Mouse (Mus musculus): ENCODE results near the gene Cyp4f18. TPM values are rescaled to one million over a fixed set of nuclear protein-coding genes. Genes with fewer than 3 reads are reported as not detected.
A peak's percentile ranks its signal among the peaks of the same experiment; 100 is the strongest.

Cyp4f18 gene
- polyA plus RNA-seq, 1 experiment, result 6.8 TPM

- H3K4me1 ChIP-seq, result no peaks in the 10 kb centered on the region
- TF ChIP-seq FLI1 (IDR thresholded peaks at IDR 0.05; ENCODE audit: low read length) (no peak), GATA1 (IDR thresholded peaks at IDR 0.05; ENCODE audit: borderline replicate concordance, low read length) (no peak)
- H3K36me3 ChIP-seq (replicated peaks; ENCODE audit: low read length), result no peaks in the 10 kb centered on the region
- peaks cover 9% of the 10 kb centered on the region for H3K9me3 ChIP-seq
- no peak overlapping the region for H3K4me3 ChIP-seq (replicated peaks)
- H3K27me3 ChIP-seq (replicated peaks), result peaks cover under 1% of the 10 kb centered on the region
These were observed 1.2 kb downstream of the Cyp4f18 start for GRCm38 (mm10) chr8:72008134-72008641.

- no peaks in the 10 kb centered on the region for H3K36me3 ChIP-seq (replicated peaks; ENCODE audit: low read length)
- peaks cover 4% of the 10 kb centered on the region for H3K27me3 ChIP-seq (replicated peaks)
- H3K4me1 ChIP-seq, result peaks cover 4% of the 10 kb centered on the region; the same call in 1 of the 2 replicates
- TF ChIP-seq GATA1 (IDR thresholded peaks at IDR 0.05; ENCODE audit: borderline replicate concordance, low read length) (no peak), FLI1 (IDR thresholded peaks at IDR 0.05; ENCODE audit: low read length) (no peak)
- no peak overlapping the region for H3K4me3 ChIP-seq (replicated peaks)
- H3K9me3 ChIP-seq, result peaks cover 9% of the 10 kb centered on the region
These were observed 2.7 kb downstream of the Cyp4f18 start for GRCm38 (mm10) chr8:72006763-72007162.

- peaks cover 12% of the 10 kb centered on the region for H3K9me3 ChIP-seq
- H3K27me3 ChIP-seq (replicated peaks), result peaks cover 7% of the 10 kb centered on the region
- peaks cover 4% of the 10 kb centered on the region; the same call in 1 of the 2 replicates for H3K4me1 ChIP-seq
- H3K36me3 ChIP-seq (replicated peaks; ENCODE audit: low read length), result no peaks in the 10 kb centered on the region
- H3K4me3 ChIP-seq (replicated peaks), result no peak overlapping the region
- TF ChIP-seq GATA1 (IDR thresholded peaks at IDR 0.05; ENCODE audit: borderline replicate concordance, low read length), result no peak
- TF ChIP-seq FLI1 (IDR thresholded peaks at IDR 0.05; ENCODE audit: low read length), result no peak
These were observed 3.5 kb downstream of the Cyp4f18 start for GRCm38 (mm10) chr8:72005912-72006311.

- Histone ChIP-seq H3K36me3 (replicated peaks; ENCODE audit: low read length) (no peaks in the 10 kb centered on the region), H3K9me3 (peaks cover 30% of the 10 kb centered on the region), H3K4me1 (peaks cover 4% of the 10 kb centered on the region; the same call in 1 of the 2 replicates), H3K4me3 (replicated peaks) (no peak overlapping the region), H3K27me3 (replicated peaks) (peaks cover 13% of the 10 kb centered on the region)
- TF ChIP-seq GATA1 (IDR thresholded peaks at IDR 0.05; ENCODE audit: borderline replicate concordance, low read length) (no peak), FLI1 (IDR thresholded peaks at IDR 0.05; ENCODE audit: low read length) (no peak)
These were observed 6.5 kb downstream of the Cyp4f18 start for GRCm38 (mm10) chr8:72002942-72003341.

GRCm38 (mm10) chr8:72000223-72000622, 9.2 kb downstream of the Cyp4f18 start:
- Histone ChIP-seq H3K4me3 (replicated peaks) (no peak overlapping the region), H3K9me3 (peaks cover 32% of the 10 kb centered on the region), H3K27me3 (replicated peaks) (peaks cover 17% of the 10 kb centered on the region), H3K4me1 (peaks cover 6% of the 10 kb centered on the region), H3K36me3 (replicated peaks; ENCODE audit: low read length) (no peaks in the 10 kb centered on the region)
- TF ChIP-seq GATA1 (IDR thresholded peaks at IDR 0.05; ENCODE audit: borderline replicate concordance, low read length) (no peak), FLI1 (IDR thresholded peaks at IDR 0.05; ENCODE audit: low read length) (no peak)

- Histone ChIP-seq H3K27me3 (replicated peaks) (peaks cover 22% of the 10 kb centered on the region), H3K36me3 (replicated peaks; ENCODE audit: low read length) (no peaks in the 10 kb centered on the region)
- no peak for TF ChIP-seq GATA1 (IDR thresholded peaks at IDR 0.05; ENCODE audit: borderline replicate concordance, low read length)
- no peak for TF ChIP-seq FLI1 (IDR thresholded peaks at IDR 0.05; ENCODE audit: low read length)
These were observed 10.0 kb downstream of the Cyp4f18 start for GRCm38 (mm10) chr8:71999434-71999833.

GRCm38 (mm10) chr8:71988867-71989599, 20.4 kb downstream of the Cyp4f18 start:
- TF ChIP-seq GATA1 (IDR thresholded peaks at IDR 0.05; ENCODE audit: borderline replicate concordance, low read length), result no peak
- no peak for TF ChIP-seq FLI1 (IDR thresholded peaks at IDR 0.05; ENCODE audit: low read length)
- H3K9me3 ChIP-seq, result peaks cover 14% of the 10 kb centered on the region
- H3K4me3 ChIP-seq (replicated peaks), result peak overlapping the region; percentile 83
- peaks cover 5% of the 10 kb centered on the region; the same call in 1 of the 2 replicates for H3K4me1 ChIP-seq
- H3K27me3 ChIP-seq (replicated peaks), result peaks cover 18% of the 10 kb centered on the region
- no peaks in the 10 kb centered on the region for H3K36me3 ChIP-seq (replicated peaks; ENCODE audit: low read length)

More at GRCm38 (mm10) chr8:71999434-71999833, 10.0 kb downstream of the Cyp4f18 start:
- Histone ChIP-seq H3K4me1 (peaks cover 6% of the 10 kb centered on the region), H3K9me3 (peaks cover 32% of the 10 kb centered on the region), H3K4me3 (replicated peaks) (no peak overlapping the region)

GRCm38 (mm10) chr8:71988110-71988866, 21.1 kb downstream of the Cyp4f18 start:
- Histone ChIP-seq H3K9me3 (peaks cover 14% of the 10 kb centered on the region), H3K36me3 (replicated peaks; ENCODE audit: low read length) (no peaks in the 10 kb centered on the region), H3K4me3 (replicated peaks) (peak overlapping the region; percentile 83), H3K27me3 (replicated peaks) (peaks cover 18% of the 10 kb centered on the region), H3K4me1 (peaks cover 5% of the 10 kb centered on the region; the same call in 1 of the 2 replicates)
- TF ChIP-seq FLI1 (IDR thresholded peaks at IDR 0.05; ENCODE audit: low read length) (no peak), GATA1 (IDR thresholded peaks at IDR 0.05; ENCODE audit: borderline replicate concordance, low read length) (no peak)

- TF ChIP-seq GATA1 (IDR thresholded peaks at IDR 0.05; ENCODE audit: borderline replicate concordance, low read length), result no peak
- Histone ChIP-seq H3K4me1 (peaks cover 19% of the 10 kb centered on the region), H3K9me3 (peaks cover 12% of the 10 kb centered on the region), H3K36me3 (replicated peaks; ENCODE audit: low read length) (no peaks in the 10 kb centered on the region), H3K27me3 (replicated peaks) (peaks cover 9% of the 10 kb centered on the region), H3K4me3 (replicated peaks) (no peak overlapping the region)
These were observed 24.8 kb downstream of the Cyp4f18 start for GRCm38 (mm10) chr8:71984601-71985000.

Measured in megakaryocyte, embryonic 14.5 days (primary cell).